Mouse (Mus musculus) testis, adult 2 months (tissue): Measurements from ENCODE around the gene Gpnmb. TPM values are rescaled to one million over a fixed set of nuclear protein-coding genes. Genes with fewer than 3 reads are reported as not detected.

Experiments
- H3K27ac ChIP-seq: fragments of 200-500 bp; 2 replicates; pipeline ENCODE4 v1.5.1; 2012; ENCODE audit warnings: low read depth, low read length; ENCODE audit not compliant: control insufficient read depth, insufficient read depth
- H3K27me3 ChIP-seq: fragments of 200-500 bp; 2 replicates; pipeline ENCODE4 v1.6.1; 2012; ENCODE audit warnings: mild to moderate bottlenecking, low read length, moderate library complexity; ENCODE audit not compliant: control insufficient read depth, insufficient read depth
- H3K36me3 ChIP-seq: fragments of 200-500 bp; 2 replicates; pipeline ENCODE4 v1.6.1; 2012; ENCODE audit warnings: mild to moderate bottlenecking, low read length; ENCODE audit not compliant: control insufficient read depth, insufficient read depth
- H3K4me1 ChIP-seq: fragments of 200-500 bp; 2 replicates; pipeline ENCODE4 v1.6.1; 2012; ENCODE audit warnings: low read length; ENCODE audit not compliant: control insufficient read depth, insufficient read depth
- H3K4me3 ChIP-seq: fragments of 200-500 bp; 2 replicates; pipeline ENCODE4 v1.5.1; 2012; ENCODE audit warnings: low read depth, mild to moderate bottlenecking, low read length, moderate library complexity, mixed read lengths; ENCODE audit not compliant: control insufficient read depth
- CTCF ChIP-seq: fragments of 200-500 bp; IDR thresholded peaks from 2 replicates; pipeline ENCODE4 v1.5.1; 2012; ENCODE audit warnings: low read depth, mild to moderate bottlenecking, inconsistent platforms, low read length, moderate library complexity; ENCODE audit not compliant: control insufficient read depth, insufficient read depth, insufficient replicate concordance
- POLR2A ChIP-seq: fragments of 200-500 bp; IDR thresholded peaks from 2 replicates; pipeline ENCODE4 v1.6.1; 2012; ENCODE audit warnings: low read depth, mild to moderate bottlenecking, inconsistent platforms, low read length, moderate library complexity; ENCODE audit not compliant: control insufficient read depth
- polyA plus RNA-seq: library from polyadenylated mRNA; depleted of rRNA; stranded (reverse); fragments of >200 nt; gene quantifications from 2 replicates; pipeline ENCODE4 v1.2.3, GENCODE M21; 2012; rRNA removed

Gene Gpnmb
- polyA plus RNA-seq, 1 experiment: 0.31 TPM

- Histone ChIP-seq H3K27ac (no peak overlapping the region), H3K27me3 (no peaks in the 10 kb centered on the region), H3K36me3 (no peaks in the 10 kb centered on the region; the same call in 1 of the 2 replicates), H3K4me1 (no peaks in the 10 kb centered on the region; the same call in 1 of the 2 replicates), H3K4me3 (no peak overlapping the region)
- TF ChIP-seq POLR2A: no peak
- TF ChIP-seq CTCF: no peak
Measured at GRCm38 (mm10) chr6:49115550-49115949, 79.2 kb downstream of the Gpnmb start.

GRCm38 (mm10) chr6:49116241-49116640 is 79.9 kb downstream of the Gpnmb start:
- H3K27ac ChIP-seq: no peak overlapping the region
- H3K36me3 ChIP-seq: no peaks in the 10 kb centered on the region; the same call in 1 of the 2 replicates
- peak overlapping the region; percentile 9 for H3K4me3 ChIP-seq
- no peaks in the 10 kb centered on the region for H3K27me3 ChIP-seq
- TF ChIP-seq POLR2A (no peak), CTCF (no peak)
- no peaks in the 10 kb centered on the region; the same call in 1 of the 2 replicates for H3K4me1 ChIP-seq

GRCm38 (mm10) chr6:49118446-49118845 is 82.1 kb downstream of the Gpnmb start:
- Histone ChIP-seq H3K27ac (no peak overlapping the region), H3K36me3 (no peaks in the 10 kb centered on the region; the same call in 1 of the 2 replicates)
- TF ChIP-seq POLR2A (no peak), CTCF (no peak)

GRCm38 (mm10) chr6:49119462-49120135 is 83.3 kb downstream of the Gpnmb start:
- Histone ChIP-seq H3K4me3 (no peak overlapping the region), H3K27ac (no peak overlapping the region), H3K27me3 (no peaks in the 10 kb centered on the region), H3K36me3 (no peaks in the 10 kb centered on the region; the same call in 1 of the 2 replicates), H3K4me1 (no peaks in the 10 kb centered on the region; the same call in 1 of the 2 replicates)
- TF ChIP-seq CTCF: no peak
- no peak for TF ChIP-seq POLR2A

More at GRCm38 (mm10) chr6:49118446-49118845, 82.1 kb downstream of the Gpnmb start:
- Histone ChIP-seq H3K4me1 (no peaks in the 10 kb centered on the region; the same call in 1 of the 2 replicates), H3K4me3 (no peak overlapping the region), H3K27me3 (no peaks in the 10 kb centered on the region)

GRCm38 (mm10) chr6:49120370-49120769 is 84.0 kb downstream of the Gpnmb start:
- no peak overlapping the region for H3K27ac ChIP-seq
- H3K36me3 ChIP-seq: no peaks in the 10 kb centered on the region; the same call in 1 of the 2 replicates
- H3K4me1 ChIP-seq: no peaks in the 10 kb centered on the region; the same call in 1 of the 2 replicates
- H3K4me3 ChIP-seq: no peak overlapping the region
- TF ChIP-seq POLR2A (no peak), CTCF (no peak)
- H3K27me3 ChIP-seq: no peaks in the 10 kb centered on the region

Other genes starting within 250 kb of the Gpnmb start
- gene Tmem176a, start 195.6 kb upstream of the Gpnmb start, polyA plus RNA-seq: 18.5 and 19.1 TPM in 2 replicates
- 49.0 and 49.2 TPM in 2 replicates for gene Tmem176b, start 195.1 kb upstream of the Gpnmb start, polyA plus RNA-seq
- 0.84 and 0.89 TPM in 2 replicates for gene Aoc1, start 163.7 kb upstream of the Gpnmb start, polyA plus RNA-seq
- gene 1600015I10Rik, start 106.7 kb upstream of the Gpnmb start, polyA plus RNA-seq: not detected in 2 replicates
- not detected in 2 replicates for gene Doxl2, start 61.6 kb upstream of the Gpnmb start, polyA plus RNA-seq
- gene Svs1, start 49.7 kb upstream of the Gpnmb start, polyA plus RNA-seq: 0.43 TPM in 1 of 2 replicates, not detected in the other
- gene Malsu1, start 37.2 kb downstream of the Gpnmb start, polyA plus RNA-seq: 8.4 and 11.6 TPM in 2 replicates
- gene Igf2bp3, start 178.4 kb downstream of the Gpnmb start, polyA plus RNA-seq: 68.9 and 76.0 TPM in 2 replicates
- 36.2 and 45.4 TPM in 2 replicates for gene Tra2a, start 227.5 kb downstream of the Gpnmb start, polyA plus RNA-seq